8 mouse cellular contexts compared by ENCODE assay signal in the genomic region with DNA sequence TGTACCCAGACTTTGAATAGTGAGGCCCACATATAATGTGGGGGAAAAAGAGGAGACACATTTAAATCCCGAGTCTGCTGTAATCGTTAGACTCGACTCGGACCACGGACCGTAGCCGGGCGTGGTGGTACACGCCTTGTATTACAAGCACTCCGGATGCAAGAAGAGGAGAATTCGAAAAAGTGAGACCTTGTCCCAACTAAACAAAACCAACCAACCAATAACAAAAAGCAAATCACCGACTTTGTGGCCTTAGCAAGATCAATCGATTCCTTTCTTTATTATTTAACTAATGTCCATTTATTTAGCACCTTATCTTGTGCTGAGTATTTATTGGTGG. TPM values are rescaled to one million over a fixed set of nuclear protein-coding genes. Genes with fewer than 3 reads are reported as not detected.
DNase-seq lines count a peak whose midpoint lies in the region; ATAC-seq lines count a peak whose summit lies in the region.

No protein-coding gene starts in this region.

- peak overlapping the region; percentile 57 for H3K4me2 ChIP-seq in neural tube, embryonic 11.5 days (ENCODE audit: low read depth)
- H3K4me2 ChIP-seq in midbrain, embryonic 12.5 days (replicated peaks), result peak overlapping the region; percentile 80

- H3K27ac ChIP-seq in neural tube, embryonic 11.5 days (ENCODE audit: low read depth, low read length), result peak overlapping the region; percentile 67; the same call in 1 of the 2 replicates
- H3K27ac ChIP-seq in midbrain, embryonic 12.5 days (replicated peaks), result peak overlapping the region; percentile 78

- H3K36me3 ChIP-seq in neural tube, embryonic 11.5 days (ENCODE audit: control insufficient read depth, insufficient read depth, low read length), result peaks cover 13% of the 10 kb centered on the region
- peaks cover 48% of the 10 kb centered on the region for H3K36me3 ChIP-seq in midbrain, embryonic 12.5 days

- no peaks in the 10 kb centered on the region for H3K27me3 ChIP-seq in neural tube, embryonic 11.5 days (ENCODE audit: control insufficient read depth, insufficient read depth, low read length)
- H3K27me3 ChIP-seq in midbrain, embryonic 12.5 days, result no peaks in the 10 kb centered on the region

- H3K4me3 ChIP-seq in neural tube, embryonic 11.5 days (ENCODE audit: low read depth, low read length), result peak overlapping the region; percentile 100
- H3K4me3 ChIP-seq in midbrain, embryonic 12.5 days, result peak overlapping the region; percentile 82

- H3K9me3 ChIP-seq in neural tube, embryonic 11.5 days (ENCODE audit: control insufficient read depth, low read length), result no peaks in the 10 kb centered on the region
- H3K9me3 ChIP-seq in midbrain, embryonic 12.5 days, result no peaks in the 10 kb centered on the region

- WGBS in neural tube, embryonic 11.5 days, result under 1% methylated on average over 13 of the region's 13 CpGs
- WGBS in midbrain, embryonic 12.5 days, result 2% methylated on average over 13 of the region's 13 CpGs

- no peak for DNase-seq in neural tube, embryonic 11.5 days (ENCODE audit: low spot score)
- DNase-seq in neural tube, embryonic 10.5 days (ENCODE audit: extremely low spot score, low spot score), result no peak
- DNase-seq in c-Kit-positive CD71-positive TER-119-positive erythroid progenitor cells, embryonic 14.5 days (ENCODE audit: low spot score), result peak; percentile 52
- DNase-seq in induced T-regulatory cell, adult 2 months (ENCODE audit: low read depth), result peak; percentile 53
- DNase-seq in frontal cortex, postnatal 25 days (ENCODE audit: low spot score in 2 of 2), result no peak
- no peak for DNase-seq in layer of hippocampus, postnatal 10 days (ENCODE audit: low spot score in 2 of 2)
- no peak for DNase-seq in adrenal gland, postnatal 36 days

- H3K9ac ChIP-seq in neural tube, embryonic 11.5 days (ENCODE audit: low read length), result peak overlapping the region; percentile 99
- peak overlapping the region; percentile 95 for H3K9ac ChIP-seq in midbrain, embryonic 12.5 days (replicated peaks)

- ATAC-seq in neural tube, embryonic 11.5 days (ENCODE audit: insufficient read depth, low FRiP score, low TSS enrichment), result no peak
- ATAC-seq in midbrain, embryonic 12.5 days (ENCODE audit: low FRiP score, low read depth), result no peak

- peaks cover 27% of the 10 kb centered on the region for H3K4me1 ChIP-seq in neural tube, embryonic 11.5 days (ENCODE audit: control insufficient read depth, insufficient read depth, low read length)
- H3K4me1 ChIP-seq in midbrain, embryonic 12.5 days, result peaks cover 37% of the 10 kb centered on the region

RNA-seq across cellular contexts. Expression of a gene that starts 0.9 kb away (rescaled TPM):
- 158 and 170 TPM in 2 replicates for polyA plus RNA-seq in neural tube, embryonic 11.5 days (2014; fragmentation: Nextera tagmentation; extraction: Ambion mirVana)
- 164 and 178 TPM in 2 replicates for polyA plus RNA-seq in midbrain, embryonic 12.5 days (2016; fragmentation: Nextera tagmentation; extraction: Ambion mirVana)
- total RNA-seq in layer of hippocampus, postnatal 10 days (2021), result 100 to 1,000 TPM; 151 to 155 TPM
- 100 to 1,000 TPM; 157 to 178 TPM for total RNA-seq in adrenal gland, postnatal 36 days (2021)

RNA-seq across cellular contexts. Expression of a gene that starts 2.4 kb away (rescaled TPM):
- polyA plus RNA-seq in neural tube, embryonic 11.5 days (2014; fragmentation: Nextera tagmentation; extraction: Ambion mirVana), result 129 and 130 TPM in 2 replicates
- polyA plus RNA-seq in midbrain, embryonic 12.5 days (2016; fragmentation: Nextera tagmentation; extraction: Ambion mirVana), result 137 and 146 TPM in 2 replicates
- total RNA-seq in layer of hippocampus, postnatal 10 days (2021), result 100 to 1,000 TPM; 110 to 119 TPM
- 10 to 100 TPM; 91.0 to 93.4 TPM for total RNA-seq in adrenal gland, postnatal 36 days (2021)

RNA-seq across cellular contexts. Expression of a gene that starts 9.2 kb away (rescaled TPM):
- polyA plus RNA-seq in neural tube, embryonic 11.5 days (2014; fragmentation: Nextera tagmentation; extraction: Ambion mirVana), result 16.3 and 19.7 TPM in 2 replicates
- 42.0 and 45.4 TPM in 2 replicates for polyA plus RNA-seq in midbrain, embryonic 12.5 days (2016; fragmentation: Nextera tagmentation; extraction: Ambion mirVana)
- 100 to 1,000 TPM; 125 to 160 TPM for total RNA-seq in layer of hippocampus, postnatal 10 days (2021)
- 10 to 100 TPM; 76.4 to 88.2 TPM for total RNA-seq in adrenal gland, postnatal 36 days (2021)

RNA-seq across cellular contexts. Expression of a gene that starts 13.2 kb away (rescaled TPM):
- not detected in 2 replicates for polyA plus RNA-seq in neural tube, embryonic 11.5 days (2014; fragmentation: Nextera tagmentation; extraction: Ambion mirVana)
- polyA plus RNA-seq in midbrain, embryonic 12.5 days (2016; fragmentation: Nextera tagmentation; extraction: Ambion mirVana), result not detected in 2 replicates
- total RNA-seq in layer of hippocampus, postnatal 10 days (2021), result not detected
- not detected for total RNA-seq in adrenal gland, postnatal 36 days (2021)

RNA-seq across cellular contexts. Expression of a gene that starts 32.4 kb away (rescaled TPM):
- 25.0 and 25.8 TPM in 2 replicates for polyA plus RNA-seq in neural tube, embryonic 11.5 days (2014; fragmentation: Nextera tagmentation; extraction: Ambion mirVana)
- polyA plus RNA-seq in midbrain, embryonic 12.5 days (2016; fragmentation: Nextera tagmentation; extraction: Ambion mirVana), result 40.7 and 41.6 TPM in 2 replicates
- total RNA-seq in layer of hippocampus, postnatal 10 days (2021), result 10 to 100 TPM; 55.4 to 64.6 TPM
- 10 to 100 TPM; 13.0 to 20.5 TPM for total RNA-seq in adrenal gland, postnatal 36 days (2021)

Comparison
In these comparisons a context has a peak if more than half of its experiments do, and no peak if none do; other contexts are left out.
1. DNase-seq: peak in c-Kit-positive CD71-positive TER-119-positive erythroid progenitor cells, embryonic 14.5 days (single experiment) and induced T-regulatory cell, adult 2 months (single experiment); none in neural tube, embryonic 11.5 days (single experiment), neural tube, embryonic 10.5 days (single experiment), frontal cortex, postnatal 25 days (0 of 2), layer of hippocampus, postnatal 10 days (0 of 2) and adrenal gland, postnatal 36 days (0 of 2).